Mouse (Mus musculus): ENCODE measurements at regions not wholly inside any gene's neighbourhood (a gene's known extent, or its start where the extent isn't known, plus 50 kb on each side); places are given as distances from the start of the nearest gene placed in this dataset.
A peak's percentile ranks its signal among the peaks of the same experiment; 100 is the strongest.

- peaks cover 22% of the 10 kb centered on the region for H3K4me1 ChIP-seq
- H3K9me3 ChIP-seq, result no peaks in the 10 kb centered on the region
- no peak overlapping the region for H3K4me2 ChIP-seq
- 81% methylated on average over 3 of the region's 3 CpGs for WGBS
- H3K36me3 ChIP-seq, result no peaks in the 10 kb centered on the region
- H3K27ac ChIP-seq, result no peak overlapping the region
- H3K4me3 ChIP-seq, result no peak overlapping the region
- no peak overlapping the region for H3K9ac ChIP-seq
- H3K27me3 ChIP-seq, result no peaks in the 10 kb centered on the region
- no peak for ATAC-seq (ENCODE audit: insufficient number of reproducible peaks, low FRiP score, low TSS enrichment, low read depth)
Observed at GRCm38 (mm10) chr19:32881443-32881842, 124.1 kb downstream of the Pten start.

GRCm38 (mm10) chr19:32884279-32884678, 127.0 kb downstream of the Pten start:
- Histone ChIP-seq H3K9me3 (no peaks in the 10 kb centered on the region), H3K9ac (no peak overlapping the region), H3K4me2 (no peak overlapping the region), H3K36me3 (no peaks in the 10 kb centered on the region), H3K27ac (peak overlapping the region; percentile 65), H3K27me3 (0 out of 2 replicates have a peak, but pooled peaks cover 4% of the 10 kb centered on the region), H3K4me1 (peaks cover 30% of the 10 kb centered on the region), H3K4me3 (no peak overlapping the region)
- ATAC-seq (ENCODE audit: insufficient number of reproducible peaks, low FRiP score, low TSS enrichment, low read depth), result no peak
- WGBS, result 39% methylated on average over 3 of the region's 3 CpGs

GRCm38 (mm10) chr19:32885481-32886131, 128.3 kb downstream of the Pten start:
- H3K4me3 ChIP-seq, result 0 out of 2 replicates have a peak overlapping the region, but pooled peaks have one; percentile 9
- WGBS, result 12% methylated on average over 12 of the region's 12 CpGs
- no peaks in the 10 kb centered on the region for H3K9me3 ChIP-seq
- H3K9ac ChIP-seq, result no peak overlapping the region
- 0 out of 2 replicates have a peak, but pooled peaks cover 4% of the 10 kb centered on the region for H3K27me3 ChIP-seq
- H3K4me1 ChIP-seq, result peaks cover 30% of the 10 kb centered on the region
- ATAC-seq (ENCODE audit: insufficient number of reproducible peaks, low FRiP score, low TSS enrichment, low read depth), result 0 out of 2 replicates have a peak, but pooled peaks have one; percentile 35
- H3K27ac ChIP-seq, result 0 out of 2 replicates have a peak overlapping the region, but pooled peaks have one; percentile 65
- H3K36me3 ChIP-seq, result no peaks in the 10 kb centered on the region
- H3K4me2 ChIP-seq, result peak overlapping the region; percentile 19

GRCm38 (mm10) chr19:32887190-32887589, 129.9 kb downstream of the Pten start:
- no peaks in the 10 kb centered on the region for H3K36me3 ChIP-seq
- WGBS, result 77% methylated on average over 7 of the region's 7 CpGs
- no peak overlapping the region for H3K4me2 ChIP-seq
- 0 out of 2 replicates have a peak, but pooled peaks cover 4% of the 10 kb centered on the region for H3K27me3 ChIP-seq
- no peak overlapping the region for H3K27ac ChIP-seq
- no peak for ATAC-seq (ENCODE audit: insufficient number of reproducible peaks, low FRiP score, low TSS enrichment, low read depth)
- H3K4me1 ChIP-seq, result peaks cover 30% of the 10 kb centered on the region
- no peak overlapping the region for H3K9ac ChIP-seq
- H3K4me3 ChIP-seq, result no peak overlapping the region
- no peaks in the 10 kb centered on the region for H3K9me3 ChIP-seq

GRCm38 (mm10) chr19:32888616-32889305, 131.5 kb downstream of the Pten start:
- Histone ChIP-seq H3K9me3 (no peaks in the 10 kb centered on the region), H3K4me2 (no peak overlapping the region), H3K4me1 (peaks cover 30% of the 10 kb centered on the region), H3K4me3 (no peak overlapping the region), H3K36me3 (no peaks in the 10 kb centered on the region), H3K27ac (no peak overlapping the region), H3K27me3 (0 out of 2 replicates have a peak, but pooled peaks cover 4% of the 10 kb centered on the region), H3K9ac (no peak overlapping the region)
- 37% methylated on average over 12 of the region's 12 CpGs for WGBS
- ATAC-seq (ENCODE audit: insufficient number of reproducible peaks, low FRiP score, low TSS enrichment, low read depth), result no peak

GRCm38 (mm10) chr19:32890801-32891200, 133.5 kb downstream of the Pten start:
- ATAC-seq (ENCODE audit: insufficient number of reproducible peaks, low FRiP score, low TSS enrichment, low read depth), result no peak
- no peaks in the 10 kb centered on the region for H3K36me3 ChIP-seq
- 89% methylated on average over 6 of the region's 6 CpGs for WGBS
- H3K4me2 ChIP-seq, result no peak overlapping the region
- H3K27ac ChIP-seq, result no peak overlapping the region
- no peak overlapping the region for H3K4me3 ChIP-seq
- no peaks in the 10 kb centered on the region for H3K9me3 ChIP-seq
- H3K9ac ChIP-seq, result no peak overlapping the region
- peaks cover 14% of the 10 kb centered on the region for H3K4me1 ChIP-seq
- H3K27me3 ChIP-seq, result 0 out of 2 replicates have a peak, but pooled peaks cover 4% of the 10 kb centered on the region

GRCm38 (mm10) chr19:32892469-32892868, 135.2 kb downstream of the Pten start:
- no peaks in the 10 kb centered on the region for H3K9me3 ChIP-seq
- no peak overlapping the region for H3K4me3 ChIP-seq
- WGBS, result 77% methylated on average over 5 of the region's 5 CpGs
- no peaks in the 10 kb centered on the region for H3K27me3 ChIP-seq
- no peak overlapping the region for H3K9ac ChIP-seq
- ATAC-seq (ENCODE audit: insufficient number of reproducible peaks, low FRiP score, low TSS enrichment, low read depth), result no peak
- no peak overlapping the region for H3K4me2 ChIP-seq
- no peaks in the 10 kb centered on the region for H3K36me3 ChIP-seq
- H3K27ac ChIP-seq, result no peak overlapping the region
- peaks cover 4% of the 10 kb centered on the region; the same call in 1 of the 2 replicates for H3K4me1 ChIP-seq

GRCm38 (mm10) chr19:32903454-32904108, 146.3 kb downstream of the Pten start:
- Histone ChIP-seq H3K4me3 (no peak overlapping the region), H3K9ac (no peak overlapping the region), H3K9me3 (no peaks in the 10 kb centered on the region), H3K4me2 (no peak overlapping the region), H3K36me3 (no peaks in the 10 kb centered on the region), H3K27me3 (no peaks in the 10 kb centered on the region), H3K4me1 (peaks cover 16% of the 10 kb centered on the region; the same call in 1 of the 2 replicates), H3K27ac (no peak overlapping the region)
- WGBS, result 23% methylated on average over 7 of the region's 7 CpGs
- ATAC-seq (ENCODE audit: insufficient number of reproducible peaks, low FRiP score, low TSS enrichment, low read depth), result no peak

- H3K9ac ChIP-seq, result no peak overlapping the region
- no peak overlapping the region for H3K4me3 ChIP-seq
- ATAC-seq (ENCODE audit: insufficient number of reproducible peaks, low FRiP score, low TSS enrichment, low read depth), result no peak
- H3K27ac ChIP-seq, result no peak overlapping the region
- peaks cover 16% of the 10 kb centered on the region; the same call in 1 of the 2 replicates for H3K4me1 ChIP-seq
- H3K9me3 ChIP-seq, result no peaks in the 10 kb centered on the region
- no peaks in the 10 kb centered on the region for H3K27me3 ChIP-seq
- 80% methylated on average over 7 of the region's 7 CpGs for WGBS
- no peaks in the 10 kb centered on the region for H3K36me3 ChIP-seq
- H3K4me2 ChIP-seq, result no peak overlapping the region
Observed at GRCm38 (mm10) chr19:32904517-32904916, 147.2 kb downstream of the Pten start.

- ATAC-seq (ENCODE audit: insufficient number of reproducible peaks, low FRiP score, low TSS enrichment, low read depth), result no peak
- no peak overlapping the region for H3K4me2 ChIP-seq
- H3K4me3 ChIP-seq, result no peak overlapping the region
- no peaks in the 10 kb centered on the region for H3K9me3 ChIP-seq
- H3K4me1 ChIP-seq, result peaks cover 16% of the 10 kb centered on the region; the same call in 1 of the 2 replicates
- H3K36me3 ChIP-seq, result no peaks in the 10 kb centered on the region
- no peak overlapping the region for H3K9ac ChIP-seq
- WGBS, result 65% methylated on average over 8 of the region's 8 CpGs
- H3K27me3 ChIP-seq, result no peaks in the 10 kb centered on the region
- H3K27ac ChIP-seq, result no peak overlapping the region
Observed at GRCm38 (mm10) chr19:32905901-32906431, 148.7 kb downstream of the Pten start.

GRCm38 (mm10) chr19:32906820-32907219, 149.5 kb downstream of the Pten start:
- no peak overlapping the region for H3K4me2 ChIP-seq
- H3K27me3 ChIP-seq, result no peaks in the 10 kb centered on the region
- H3K9ac ChIP-seq, result no peak overlapping the region
- 81% methylated on average over 5 of the region's 5 CpGs for WGBS
- peaks cover 16% of the 10 kb centered on the region; the same call in 1 of the 2 replicates for H3K4me1 ChIP-seq
- no peak overlapping the region for H3K27ac ChIP-seq
- no peaks in the 10 kb centered on the region for H3K9me3 ChIP-seq
- H3K36me3 ChIP-seq, result no peaks in the 10 kb centered on the region
- no peak overlapping the region for H3K4me3 ChIP-seq
- ATAC-seq (ENCODE audit: insufficient number of reproducible peaks, low FRiP score, low TSS enrichment, low read depth), result no peak
